Mouse (Mus musculus) MEL (cell line): ENCODE data around the gene Hist1h3c.

Experiments used
- BHLHE40 ChIP-seq: IDR thresholded peaks from 2 replicates; pipeline ENCODE4 v1.6.1; 2012; ENCODE audit warnings: low read depth, mild to moderate bottlenecking, inconsistent platforms, low read length, improper control_type of control experiment, borderline replicate concordance
- CHD2 ChIP-seq: IDR thresholded peaks from 2 replicates; pipeline ENCODE4 v1.6.1; 2011; ENCODE audit warnings: low read length, improper control_type of control experiment
- CTCF ChIP-seq, 3 experiments: IDR thresholded peaks in 2 of 3; conservative IDR thresholded peaks in 1 of 3; 2 replicates each; pipeline ENCODE4 v1.5.1; 2011 to 2012; ENCODE audit warnings: low read length in 3 of 3, low read depth in 2 of 3, mild to moderate bottlenecking in 2 of 3, improper control_type of control experiment in 1 of 3, inconsistent platforms in 1 of 3, mixed read lengths in 1 of 3, moderate library complexity in 1 of 3; ENCODE audit not compliant: control insufficient read depth in 1 of 3, insufficient read depth in 1 of 3, poor library complexity in 1 of 3, severe bottlenecking in 1 of 3

DNA sequence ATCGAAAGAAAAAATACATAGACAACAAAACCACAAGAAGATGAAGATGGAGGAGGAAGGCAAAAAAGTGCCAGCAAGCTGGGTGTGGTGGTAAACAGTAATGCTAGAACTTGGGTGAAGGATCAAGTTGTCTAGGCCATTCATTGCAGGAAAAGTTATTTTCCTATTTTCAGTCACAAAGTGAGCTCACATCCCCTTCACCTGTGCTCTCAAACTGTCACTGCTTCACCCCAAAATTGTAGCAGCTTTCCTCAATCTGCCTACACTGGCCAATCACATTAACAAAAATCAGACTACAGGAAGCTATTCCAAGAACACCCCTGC lies 14.5 kb upstream of the Hist1h3c start:
- TF ChIP-seq BHLHE40 (no peak), CHD2 (no peak), CTCF (IDR thresholded peaks at IDR 0.05 in 2 of 3, conservative IDR thresholded peaks at IDR 0.05 in 1 of 3; ENCODE audit: control insufficient read depth in 1 of 3, insufficient read depth in 1 of 3, low read depth in 2 of 3, low read length in 3 of 3, poor library complexity in 1 of 3, severe bottlenecking in 1 of 3) (0 out of 6 replicates have a peak, but pooled peaks of 1 of the 3 experiments have one; percentile 31)
